Mouse (Mus musculus) brown adipose tissue, adult 24 weeks (tissue): ENCODE measurements around the gene N4bp3. TPM values are rescaled to one million over a fixed set of nuclear protein-coding genes. Genes with fewer than 3 reads are reported as not detected.

Experiments used
- H3K27ac ChIP-seq: fragments of 200-500 bp; replicated peaks from 2 replicates; pipeline ENCODE4 v1.5.1; 2012; ENCODE audit warnings: low read depth, mild to moderate bottlenecking, low read length
- H3K4me1 ChIP-seq: fragments of 200-500 bp; 2 replicates; pipeline ENCODE4 v1.6.1; 2012; ENCODE audit warnings: low read length, mixed read lengths; ENCODE audit not compliant: control insufficient read depth, insufficient read depth, insufficient read length
- H3K4me3 ChIP-seq: fragments of 200-500 bp; 2 replicates; pipeline ENCODE4 v1.5.1; 2012; ENCODE audit warnings: low read depth, mild to moderate bottlenecking, low read length, moderate library complexity; ENCODE audit not compliant: insufficient read depth
- polyA plus RNA-seq: library from polyadenylated mRNA; stranded (reverse); fragments of >200 nt; gene quantifications from 2 replicates; pipeline ENCODE4 v1.2.4, GENCODE M21; 2012; ENCODE audit not compliant: missing spikeins, insufficient read depth, insufficient read length

N4bp3 gene
- polyA plus RNA-seq, 1 experiment: 2.0 TPM

GRCm38 (mm10) chr11:51606447-51607095 lies 44.1 kb downstream of the N4bp3 start, which contains the start of gene Hnrnpab:
TSS of gene Hnrnpab (minus strand) at chr11:51606847.
- Histone ChIP-seq H3K4me1 (no peaks in the 10 kb centered on the region), H3K4me3 (peak within 1 kb of the TSS; percentile 98), H3K27ac (peak within 1 kb of the TSS; percentile 83)

DNA sequence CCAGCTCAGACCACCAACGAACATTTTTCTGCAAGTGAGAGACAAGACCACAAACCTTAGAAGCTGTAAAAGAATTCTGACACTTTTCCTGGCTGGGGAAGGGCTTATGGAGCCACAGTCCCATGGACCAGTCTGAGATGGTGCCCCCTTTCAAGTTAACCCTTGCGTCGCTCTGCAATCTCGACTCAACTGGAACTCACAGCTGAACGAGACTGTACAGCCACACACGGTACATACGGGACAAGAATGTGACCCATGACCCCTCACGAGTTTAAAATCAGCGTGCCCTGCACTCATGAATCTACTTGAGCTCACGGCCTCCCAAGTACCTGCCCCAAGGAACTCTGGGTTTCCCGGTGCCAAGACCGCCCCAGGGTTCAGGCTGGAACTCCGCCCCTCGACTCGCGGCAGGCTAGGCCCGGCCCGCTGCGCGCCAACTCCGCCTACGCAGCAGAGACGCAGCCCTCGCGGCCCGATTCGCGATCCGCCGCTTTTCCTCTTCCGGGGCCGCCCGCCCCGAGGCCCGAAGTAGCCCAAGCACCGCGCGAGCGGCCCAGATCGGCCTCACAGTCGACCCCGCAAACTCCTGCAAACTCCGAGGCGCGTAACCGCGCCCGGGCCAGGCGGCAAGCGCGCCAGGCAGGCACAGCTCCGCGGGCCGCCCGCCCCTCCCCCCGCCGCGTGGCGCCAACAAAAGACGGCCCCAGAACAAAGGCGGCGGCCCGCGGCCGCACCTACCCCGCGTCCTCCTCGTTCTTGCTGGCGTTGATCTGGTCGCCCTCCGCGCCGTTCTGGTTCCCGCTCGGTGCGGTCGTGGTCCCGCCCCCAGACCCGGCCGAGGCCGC lies 44.8 kb downstream of the N4bp3 start:
- Histone ChIP-seq H3K4me3 (peak overlapping the region; percentile 98), H3K27ac (peak overlapping the region; percentile 83), H3K4me1 (no peaks in the 10 kb centered on the region)

DNA sequence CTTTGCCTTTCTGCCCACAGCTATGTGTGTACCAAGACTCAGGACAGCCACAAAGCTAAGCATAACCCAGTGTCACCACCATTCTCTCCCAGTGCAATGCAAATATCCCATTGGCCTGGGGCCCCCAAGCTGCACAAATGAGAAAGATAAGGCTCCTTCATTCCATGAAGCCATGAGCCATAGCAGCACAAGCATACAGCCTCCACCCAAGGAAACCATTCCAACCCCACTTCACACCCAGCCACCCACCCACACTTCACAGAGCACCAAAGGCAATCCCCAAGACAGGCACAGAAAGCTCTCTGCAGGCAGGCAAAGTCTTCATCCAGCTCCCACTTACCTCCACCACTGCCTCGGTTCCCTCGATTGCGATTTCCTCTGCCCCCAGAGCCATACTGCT lies 48.4 kb downstream of the N4bp3 start:
- Histone ChIP-seq H3K4me1 (no peaks in the 10 kb centered on the region), H3K27ac (no peak overlapping the region), H3K4me3 (no peak overlapping the region)

DNA sequence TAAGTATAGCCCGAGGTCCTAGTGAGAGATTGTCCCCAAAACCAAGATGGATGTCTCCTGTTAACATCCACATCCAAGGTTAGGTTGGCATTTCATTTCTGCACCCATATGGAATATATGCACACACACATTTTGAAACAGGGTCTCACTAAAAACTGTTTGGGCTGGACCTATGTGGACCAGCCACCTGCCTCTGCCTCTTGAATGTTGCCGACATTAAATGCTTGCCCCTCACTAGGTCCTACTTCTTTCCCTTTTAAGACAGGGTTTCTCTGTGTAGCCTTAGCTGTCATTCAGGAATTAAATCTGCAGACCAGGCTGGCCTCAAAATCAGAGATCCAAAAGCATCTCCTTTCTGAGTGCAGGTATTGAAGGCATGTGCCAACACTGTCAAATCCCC lies 53.1 kb downstream of the N4bp3 start:
- Histone ChIP-seq H3K27ac (no peak overlapping the region), H3K4me1 (no peaks in the 10 kb centered on the region), H3K4me3 (no peak overlapping the region)

GRCm38 (mm10) chr11:51595459-51596083 lies 55.1 kb downstream of the N4bp3 start:
- Histone ChIP-seq H3K4me3 (no peak overlapping the region), H3K27ac (no peak overlapping the region), H3K4me1 (no peaks in the 10 kb centered on the region)

GRCm38 (mm10) chr11:51594715-51595350 lies 55.8 kb downstream of the N4bp3 start:
- Histone ChIP-seq H3K4me3 (no peak overlapping the region), H3K4me1 (no peaks in the 10 kb centered on the region), H3K27ac (no peak overlapping the region)

- H3K4me1 ChIP-seq: no peaks in the 10 kb centered on the region
- no peak overlapping the region for H3K27ac ChIP-seq
- no peak overlapping the region for H3K4me3 ChIP-seq
Measured at GRCm38 (mm10) chr11:51593849-51594248, 56.8 kb downstream of the N4bp3 start.

DNA sequence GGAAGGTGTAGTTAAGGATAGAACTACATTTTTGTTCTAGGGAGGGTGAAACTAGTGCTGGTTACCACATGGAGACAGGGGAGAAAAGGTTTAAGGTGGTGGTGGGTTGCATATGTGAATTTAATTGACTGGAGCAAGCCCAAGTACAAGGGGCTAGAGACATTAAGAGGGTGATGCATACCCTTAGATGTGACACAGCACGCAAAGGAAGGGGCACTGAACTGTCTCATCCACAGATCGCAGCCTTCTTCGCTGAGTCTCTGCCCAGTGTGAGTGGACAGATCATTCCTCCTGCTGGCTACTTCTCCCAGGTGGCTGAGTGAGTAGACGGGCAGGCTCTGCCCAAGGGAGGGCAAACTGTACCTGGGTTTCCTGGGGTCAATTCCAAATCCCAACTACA lies 57.3 kb downstream of the N4bp3 start:
- no peak overlapping the region for H3K27ac ChIP-seq
- H3K4me1 ChIP-seq: no peaks in the 10 kb centered on the region
- no peak overlapping the region for H3K4me3 ChIP-seq

Other genes with a start within 250 kb of the N4bp3 start
- gene Phykpl, start 66.1 kb downstream of the N4bp3 start, polyA plus RNA-seq: 10.1 and 18.5 TPM in 2 replicates
- gene Hnrnpab, start 44.0 kb downstream of the N4bp3 start, polyA plus RNA-seq: 117 and 131 TPM in 2 replicates
- gene Nhp2, start 31.1 kb downstream of the N4bp3 start, polyA plus RNA-seq: 43.4 and 50.7 TPM in 2 replicates
- 11.1 and 11.6 TPM in 2 replicates for gene Rmnd5b, start 14.9 kb downstream of the N4bp3 start, polyA plus RNA-seq
- gene D930048N14Rik, start 112 bp upstream of the N4bp3 start, polyA plus RNA-seq: 0.46 and 0.52 TPM in 2 replicates
- 76.0 and 82.6 TPM in 2 replicates for gene 0610009B22Rik, start 38.0 kb upstream of the N4bp3 start, polyA plus RNA-seq
- gene Sec24a, start 112.8 kb upstream of the N4bp3 start, polyA plus RNA-seq: 8.8 and 12.5 TPM in 2 replicates
- gene Sar1b, start 112.8 kb upstream of the N4bp3 start, polyA plus RNA-seq: 158 and 181 TPM in 2 replicates
- gene Jade2, start 206.8 kb upstream of the N4bp3 start, polyA plus RNA-seq: 1.9 and 2.6 TPM in 2 replicates